Mouse (Mus musculus) ES-Bruce4 (cell line): ENCODE measurements around the gene A4gnt. TPM values are rescaled to one million over a fixed set of nuclear protein-coding genes. Genes with fewer than 3 reads are reported as not detected.

ENCODE experiments used
- H3K27ac ChIP-seq: 2 replicates; pipeline ENCODE4 v1.5.1; 2012; ENCODE audit warnings: low read length, inconsistent platforms; ENCODE audit not compliant: insufficient read depth
- H3K27me3 ChIP-seq: 2 replicates; pipeline ENCODE4 v1.6.1; 2012; ENCODE audit warnings: mild to moderate bottlenecking, low read length, inconsistent platforms; ENCODE audit not compliant: control insufficient read depth, poor library complexity, insufficient read depth, severe bottlenecking
- H3K36me3 ChIP-seq: 2 replicates; pipeline ENCODE4 v1.6.1; 2012; ENCODE audit warnings: inconsistent platforms, mild to moderate bottlenecking, low read length, moderate library complexity; ENCODE audit not compliant: control insufficient read depth, poor library complexity, insufficient read depth, severe bottlenecking
- H3K4me1 ChIP-seq: one replicate; pipeline ENCODE4 v1.8.1; 2011; ENCODE audit warnings: low read length; ENCODE audit not compliant: control insufficient read depth, insufficient read depth
- H3K4me3 ChIP-seq: 2 replicates; pipeline ENCODE4 v1.5.1; 2011; ENCODE audit warnings: low read depth, mild to moderate bottlenecking, low read length
- H3K9ac ChIP-seq: 2 replicates; pipeline ENCODE4 v1.6.1; 2012; ENCODE audit warnings: low read depth, mild to moderate bottlenecking, inconsistent platforms; ENCODE audit not compliant: poor library complexity, severe bottlenecking
- H3K9me3 ChIP-seq: replicated peaks from 2 replicates; pipeline ENCODE4 v1.6.1; 2012; ENCODE audit warnings: mild to moderate bottlenecking, low read length, inconsistent platforms; ENCODE audit not compliant: control insufficient read depth, poor library complexity, insufficient read depth, severe bottlenecking
- CTCF ChIP-seq: IDR thresholded peaks from one replicate; pipeline ENCODE4 v1.8.1; 2011; ENCODE audit warnings: low read depth, low read length
- EP300 ChIP-seq: IDR thresholded peaks from 2 replicates; pipeline ENCODE4 v1.6.1; 2011; ENCODE audit warnings: low read depth, low read length; ENCODE audit not compliant: insufficient read depth
- POLR2A ChIP-seq: IDR thresholded peaks from one replicate; pipeline ENCODE4 v1.8.1; 2011; ENCODE audit warnings: low read length; ENCODE audit not compliant: insufficient read depth
- polyA plus RNA-seq: library from polyadenylated mRNA; stranded (reverse); fragments of >200 nt; gene quantifications from 2 replicates; pipeline ENCODE4 v1.2.4, GENCODE M21; 2011; ENCODE audit warnings: low read depth; ENCODE audit not compliant: missing spikeins, insufficient read depth, insufficient read length

A4gnt gene
- polyA plus RNA-seq, result not detected in 2 replicates

GRCm38 (mm10) chr9:99612202-99612601 lies at the start of gene A4gnt:
Gene A4gnt (plus strand): TSS chr9:99612502.
- TF ChIP-seq POLR2A (no peak), CTCF (no peak), EP300 (no peak)
- Histone ChIP-seq H3K9me3 (no peaks in the 10 kb centered on the region), H3K27me3 (no peaks in the 10 kb centered on the region), H3K9ac (no peak within 1 kb of the TSS), H3K27ac (no peak within 1 kb of the TSS), H3K4me1 (no peaks in the 10 kb centered on the region), H3K36me3 (no peaks in the 10 kb centered on the region), H3K4me3 (no peak within 1 kb of the TSS)

GRCm38 (mm10) chr9:99563714-99564113 lies 48.6 kb upstream of the A4gnt start:
- H3K4me1 ChIP-seq, result no peaks in the 10 kb centered on the region
- no peaks in the 10 kb centered on the region for H3K36me3 ChIP-seq
- no peaks in the 10 kb centered on the region for H3K27me3 ChIP-seq
- no peaks in the 10 kb centered on the region for H3K9me3 ChIP-seq
- no peak overlapping the region for H3K9ac ChIP-seq
- TF ChIP-seq POLR2A (no peak), CTCF (no peak), EP300 (no peak)
- H3K27ac ChIP-seq, result no peak overlapping the region
- no peak overlapping the region for H3K4me3 ChIP-seq

GRCm38 (mm10) chr9:99568023-99568346 lies 44.3 kb upstream of the A4gnt start:
- Histone ChIP-seq H3K36me3 (no peaks in the 10 kb centered on the region), H3K27ac (no peak overlapping the region), H3K27me3 (no peaks in the 10 kb centered on the region), H3K4me1 (no peaks in the 10 kb centered on the region), H3K9ac (peak overlapping the region; percentile 88), H3K4me3 (peak overlapping the region; percentile 74), H3K9me3 (no peaks in the 10 kb centered on the region)
- TF ChIP-seq EP300 (no peak), CTCF (no peak), POLR2A (no peak)

GRCm38 (mm10) chr9:99568347-99569070 lies 43.8 kb upstream of the A4gnt start, which contains the start of gene Armc8:
Gene Armc8 (minus strand): TSS chr9:99568899.
- Histone ChIP-seq H3K27me3 (no peaks in the 10 kb centered on the region), H3K9ac (peak within 1 kb of the TSS; percentile 88), H3K9me3 (no peaks in the 10 kb centered on the region), H3K27ac (peak within 1 kb of the TSS; percentile 55; the same call in 1 of the 2 replicates), H3K4me1 (no peaks in the 10 kb centered on the region), H3K36me3 (no peaks in the 10 kb centered on the region), H3K4me3 (peak within 1 kb of the TSS; percentile 74)
- TF ChIP-seq EP300, result no peak

- Histone ChIP-seq H3K9me3 (no peaks in the 10 kb centered on the region), H3K27ac (no peak overlapping the region), H3K27me3 (no peaks in the 10 kb centered on the region), H3K9ac (peak overlapping the region; percentile 88), H3K36me3 (no peaks in the 10 kb centered on the region), H3K4me3 (peak overlapping the region; percentile 74), H3K4me1 (no peaks in the 10 kb centered on the region)
- TF ChIP-seq POLR2A (no peak), EP300 (no peak), CTCF (no peak)
These were observed 43.3 kb upstream of the A4gnt start for GRCm38 (mm10) chr9:99569071-99569397.

- Histone ChIP-seq H3K9ac (peak within 1 kb of the TSS; percentile 90), H3K9me3 (no peaks in the 10 kb centered on the region), H3K27me3 (no peaks in the 10 kb centered on the region), H3K4me1 (peaks cover 1% of the 10 kb centered on the region), H3K36me3 (peaks cover 10% of the 10 kb centered on the region; the same call in 1 of the 2 replicates), H3K4me3 (peak within 1 kb of the TSS; percentile 98), H3K27ac (0 out of 2 replicates have a peak within 1 kb of the TSS, but pooled peaks have one; percentile 45)
- TF ChIP-seq EP300 (no peak), CTCF (no peak), POLR2A (peak; percentile 78)
These were observed 36.4 kb upstream of the A4gnt start, which contains the start of gene Dbr1 for GRCm38 (mm10) chr9:99575677-99576480. Gene Dbr1 (plus strand): TSS chr9:99575799.
